Mouse (Mus musculus) frontal cortex, postnatal 25 days (tissue): ENCODE data around the gene Kif26b.

Experiments used
- DNase-seq, 2 experiments: peaks; one replicate each; pipeline ENCODE4 v3.0.0; 2022; ENCODE audit warnings: low spot score in 2 of 2

Kif26b gene

DNA sequence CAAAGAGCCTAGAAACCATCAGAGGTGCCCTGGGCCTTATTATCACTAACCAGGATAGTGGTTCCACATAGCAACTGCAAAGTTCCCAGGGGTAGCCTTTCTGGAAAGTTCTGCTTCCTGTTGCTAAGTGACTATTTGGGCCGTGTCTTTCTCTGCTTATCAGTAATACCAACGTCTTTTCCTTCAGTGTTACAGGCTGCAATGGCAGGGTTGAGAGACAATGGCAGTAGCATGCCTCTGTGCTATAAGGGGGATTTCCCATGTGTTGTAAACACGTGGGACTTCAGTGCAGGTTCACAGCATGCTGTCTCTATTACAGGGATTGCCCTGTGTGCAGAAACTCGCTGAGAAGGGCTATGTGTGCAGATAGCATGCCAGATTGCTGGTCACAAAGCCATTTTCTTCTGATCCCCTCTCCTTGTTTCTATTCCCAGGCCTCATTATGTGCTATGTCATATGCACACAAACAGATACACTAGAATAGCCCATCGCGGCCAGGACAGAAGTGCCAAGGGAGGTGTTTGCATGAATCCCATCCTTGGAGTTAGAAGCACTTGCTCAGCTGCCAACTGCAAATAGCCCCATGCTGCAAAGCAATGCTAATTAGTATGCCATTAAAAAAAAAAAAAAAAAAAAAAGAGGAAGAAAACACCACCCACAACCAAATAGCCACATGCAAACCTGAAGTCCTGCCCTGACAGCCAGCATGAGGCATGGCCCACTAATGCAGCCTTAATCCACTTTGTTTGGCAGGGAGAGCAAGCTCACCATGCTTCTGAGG is 384.2 kb downstream of the Kif26b start:
- no peak for DNase-seq

DNA sequence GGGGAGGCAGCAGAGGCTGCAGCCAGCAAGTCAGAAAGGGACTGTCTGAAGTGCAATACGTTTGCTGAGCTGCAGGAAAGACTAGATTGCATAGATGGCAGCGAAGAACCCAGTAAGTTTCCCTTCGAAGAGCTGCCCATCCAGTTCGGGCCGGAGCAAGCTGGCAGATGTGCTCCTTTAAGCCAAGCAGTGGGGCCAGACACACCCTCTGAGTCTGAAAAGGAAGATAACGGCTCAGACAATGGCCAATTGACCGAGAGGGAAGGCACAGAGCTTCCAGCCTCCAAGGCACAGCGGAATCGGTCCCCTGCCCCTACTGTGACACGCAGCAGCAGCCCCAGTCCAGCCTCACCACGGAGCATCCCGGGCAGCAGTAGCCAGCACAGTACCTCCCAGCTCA is 386.1 kb downstream of the Kif26b start:
- no peak for DNase-seq

DNA sequence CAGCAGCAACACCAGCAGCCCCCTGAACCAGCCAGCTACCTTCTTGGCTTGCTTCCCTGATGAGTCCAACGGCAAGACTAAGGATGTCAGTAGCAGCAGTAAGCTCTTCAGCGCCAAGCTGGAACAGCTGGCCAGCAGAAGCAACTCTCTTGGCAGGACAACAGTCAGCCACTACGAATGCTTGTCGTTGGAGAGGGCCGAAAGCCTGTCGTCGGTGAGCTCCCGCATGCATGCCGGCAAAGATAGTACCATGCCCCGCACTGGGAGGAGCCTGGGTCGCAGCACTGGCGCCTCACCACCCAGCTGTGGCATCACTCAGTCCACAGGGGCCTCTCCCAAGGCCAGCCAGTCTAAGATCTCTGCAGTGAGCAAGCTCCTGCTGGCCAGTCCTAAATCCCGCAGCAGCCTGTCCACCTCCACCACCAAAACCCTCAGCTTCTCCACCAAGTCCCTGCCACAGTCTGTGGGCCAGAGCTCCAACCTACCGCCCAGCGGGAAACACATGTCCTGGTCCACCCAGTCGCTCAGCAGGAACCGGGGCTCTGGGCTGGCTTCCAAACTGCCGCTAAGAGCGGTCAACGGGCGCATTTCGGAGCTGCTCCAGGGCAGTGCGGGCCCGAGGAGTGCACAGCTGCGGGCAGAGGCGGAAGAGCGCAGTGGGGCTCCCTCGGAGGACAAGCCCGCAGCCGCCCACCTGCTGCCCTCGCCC is 388.4 kb downstream of the Kif26b start:
- DNase-seq: no peak

DNA sequence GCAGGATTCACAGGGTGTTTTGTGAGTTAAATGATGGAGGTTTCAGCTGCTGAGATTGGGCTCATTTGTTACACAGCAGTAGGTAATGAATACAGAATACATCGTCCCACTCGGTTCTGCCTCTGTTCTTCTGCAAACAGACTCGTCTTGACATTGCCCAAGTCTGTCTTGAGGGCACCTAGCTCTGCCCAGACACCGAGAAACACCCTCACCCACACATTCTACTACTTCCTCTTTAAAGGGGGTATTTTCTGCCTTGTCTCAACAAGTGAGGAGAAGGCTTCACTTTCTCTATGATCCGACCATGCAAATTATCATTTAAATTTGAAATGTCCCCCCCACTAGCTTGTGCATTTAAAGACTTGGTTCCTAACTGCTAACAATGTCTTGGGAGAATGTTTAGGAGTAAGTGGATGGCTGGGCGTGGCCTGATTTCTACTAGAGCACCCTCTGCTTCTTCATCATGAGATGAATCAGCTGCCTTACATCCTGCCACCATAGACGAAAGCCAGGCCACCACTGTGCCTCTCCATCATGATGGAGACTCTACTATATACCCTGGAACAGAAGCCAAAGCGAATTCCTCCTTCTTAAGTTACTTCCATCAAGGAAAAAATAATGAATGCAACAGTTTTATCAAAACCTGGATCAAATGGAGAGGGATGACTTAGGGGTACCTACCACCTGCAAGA is 395.7 kb downstream of the Kif26b start:
- DNase-seq: no peak

DNA sequence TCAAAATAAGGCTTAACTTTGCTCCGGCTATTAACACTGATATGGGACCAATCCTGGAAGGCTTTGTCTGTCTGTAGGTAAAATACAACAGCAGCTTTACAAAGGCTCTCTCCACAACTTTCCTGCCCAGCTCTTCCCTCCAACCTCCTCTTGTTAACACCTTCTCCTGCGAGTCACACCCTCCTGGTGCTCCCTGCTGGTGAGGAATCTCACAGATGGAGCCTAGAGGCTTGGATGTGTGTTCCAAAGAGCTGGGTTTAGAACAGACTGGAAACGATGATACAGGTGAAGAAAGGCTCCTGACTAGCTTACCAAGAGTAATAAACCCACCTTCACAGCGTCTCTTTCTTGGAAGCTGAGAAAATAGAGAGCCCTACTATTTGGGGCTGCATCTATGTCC is 400.6 kb downstream of the Kif26b start:
- DNase-seq: no peak

DNA sequence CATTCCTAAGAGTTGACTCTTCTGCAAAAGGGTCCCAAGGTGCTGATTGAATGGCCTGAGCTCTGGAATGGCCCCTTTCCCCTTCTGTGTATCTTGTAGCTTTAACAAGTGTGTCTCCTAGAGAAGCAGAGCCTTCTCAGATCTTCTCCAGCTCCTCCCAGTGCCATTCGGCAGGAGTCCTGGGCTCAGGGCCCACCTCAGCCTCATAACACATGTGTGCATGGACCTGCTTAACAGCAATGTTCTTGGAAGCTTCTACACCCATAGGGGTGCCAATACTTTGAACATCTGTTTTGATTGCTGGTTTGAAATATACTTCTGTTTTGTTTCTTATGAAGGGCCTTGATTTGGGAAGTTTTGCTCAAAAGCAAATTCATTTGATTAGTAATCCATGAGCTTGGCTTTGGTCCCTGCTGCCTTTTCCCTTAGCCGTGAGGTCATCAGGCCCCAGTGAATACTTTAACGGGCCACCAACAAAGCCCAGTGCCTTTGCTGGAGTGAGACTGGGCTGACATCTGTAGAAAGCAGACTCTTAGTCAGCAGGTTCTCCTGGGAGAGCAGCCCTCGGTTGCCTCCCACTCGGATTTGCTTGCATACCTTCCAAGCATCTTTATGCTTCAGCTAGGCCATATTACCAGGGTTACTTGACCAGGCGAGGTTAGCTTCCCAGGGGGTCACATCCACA is 405.2 kb downstream of the Kif26b start:
- DNase-seq: no peak

DNA sequence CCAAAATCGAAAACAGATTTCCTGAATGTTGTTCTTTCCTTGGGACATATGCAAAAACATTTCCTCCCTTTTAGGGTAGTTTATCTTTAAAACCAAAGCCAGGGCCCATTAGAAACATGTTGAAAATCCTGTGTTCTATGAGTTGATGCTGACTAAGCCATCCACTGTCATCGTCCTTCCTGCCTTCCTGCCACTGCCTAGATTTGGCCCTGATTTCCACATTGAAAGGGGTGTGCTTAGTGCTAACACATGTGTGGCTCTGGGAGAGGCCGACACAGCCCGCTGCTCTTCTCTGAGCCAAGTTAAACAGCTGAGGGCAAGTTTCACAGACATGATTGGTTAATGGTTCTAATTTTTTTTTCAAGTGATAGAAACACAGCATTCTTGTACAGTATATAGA is 407.5 kb downstream of the Kif26b start:
- no peak for DNase-seq

DNA sequence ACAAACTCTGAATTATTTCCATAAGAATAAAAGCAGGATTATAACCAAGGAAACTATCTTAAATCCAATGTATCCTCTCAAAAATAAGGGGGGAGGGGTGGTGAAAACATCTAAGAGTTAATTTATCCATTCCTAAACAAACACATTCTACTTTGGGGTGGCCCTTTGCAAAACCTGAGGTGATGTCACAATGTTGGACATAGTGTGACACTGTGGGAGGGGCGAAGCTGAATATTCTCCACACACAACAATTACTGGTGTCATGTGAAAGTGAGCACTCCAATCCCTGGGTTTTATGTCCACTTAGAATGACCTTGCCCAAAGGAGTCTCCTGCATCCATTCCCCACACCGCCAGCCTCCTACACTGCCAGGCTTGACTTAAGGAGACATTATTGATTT is 408.1 kb downstream of the Kif26b start:
- no peak for DNase-seq

DNA sequence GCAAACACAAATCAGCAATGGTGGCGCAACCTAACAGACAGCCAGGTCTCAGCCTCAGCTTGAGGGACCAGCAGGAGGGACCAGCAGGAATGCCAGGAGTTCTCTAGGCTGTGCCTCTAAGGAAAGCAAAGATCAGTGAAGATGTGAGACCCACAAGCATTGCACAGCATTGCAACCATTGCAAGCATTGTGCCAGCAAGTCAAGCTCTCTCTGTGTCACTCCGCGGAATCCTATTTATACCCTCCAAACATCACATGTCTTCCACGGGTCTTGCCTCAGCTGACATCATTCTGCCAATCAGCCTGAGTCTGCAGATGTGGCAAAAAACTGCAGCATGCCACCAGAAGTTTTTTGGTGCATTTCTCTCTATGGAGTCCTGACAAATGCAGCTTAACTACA is 411.4 kb downstream of the Kif26b start:
- no peak for DNase-seq

DNA sequence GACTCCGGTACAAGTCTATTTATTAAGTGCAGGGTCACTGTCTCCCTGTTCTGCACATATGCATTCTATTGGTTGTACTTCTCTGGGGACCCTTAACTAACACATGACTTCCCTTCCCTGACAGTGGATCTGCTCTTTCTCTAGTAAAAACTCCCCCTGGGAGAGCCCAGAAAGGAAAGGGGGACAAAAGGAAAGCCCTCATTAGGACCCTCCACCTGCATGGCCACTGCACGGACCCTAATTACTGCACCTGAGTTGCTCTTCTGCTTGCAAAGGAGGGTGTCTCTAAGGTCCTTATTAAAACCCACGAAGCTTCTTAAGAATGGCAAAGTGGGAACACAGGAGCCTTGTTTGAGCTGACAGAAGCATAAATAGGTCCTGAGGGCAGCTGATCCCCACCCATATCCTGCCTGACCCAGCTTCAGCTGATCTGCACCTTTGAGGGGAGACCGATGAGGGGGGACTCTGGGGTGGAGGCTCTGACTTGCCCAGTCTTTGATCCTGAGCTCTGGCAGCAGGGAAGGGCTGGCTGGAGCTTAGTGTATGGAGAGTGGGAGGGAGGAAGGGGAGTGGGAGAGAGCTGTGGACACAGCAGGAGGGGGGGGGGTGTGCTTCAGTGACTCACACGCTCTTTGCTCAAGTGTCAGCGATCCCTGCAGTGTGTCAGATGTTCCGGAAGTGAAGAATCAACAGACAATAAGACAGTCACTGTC is 413.5 kb downstream of the Kif26b start:
- DNase-seq: no peak

DNA sequence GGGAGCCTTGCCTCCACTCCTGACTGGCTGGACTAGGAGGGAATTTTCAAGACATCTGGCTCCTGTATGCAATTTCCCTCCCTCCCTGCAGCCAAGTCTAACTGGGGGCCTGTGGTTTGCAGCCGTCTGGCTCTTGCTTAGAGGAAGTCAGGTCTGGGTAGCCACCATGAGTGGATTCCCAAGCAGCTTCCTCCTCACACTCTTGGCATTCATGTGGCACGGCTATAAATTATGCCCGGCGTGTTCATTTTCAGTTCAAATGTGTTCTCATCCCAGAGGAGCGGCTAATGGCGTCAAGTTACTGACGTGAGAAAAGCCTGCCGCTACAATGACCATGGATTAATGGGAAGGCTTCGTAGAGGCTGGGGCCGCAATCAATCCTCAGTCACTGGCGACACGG is 424.0 kb downstream of the Kif26b start:
- no peak for DNase-seq

DNA sequence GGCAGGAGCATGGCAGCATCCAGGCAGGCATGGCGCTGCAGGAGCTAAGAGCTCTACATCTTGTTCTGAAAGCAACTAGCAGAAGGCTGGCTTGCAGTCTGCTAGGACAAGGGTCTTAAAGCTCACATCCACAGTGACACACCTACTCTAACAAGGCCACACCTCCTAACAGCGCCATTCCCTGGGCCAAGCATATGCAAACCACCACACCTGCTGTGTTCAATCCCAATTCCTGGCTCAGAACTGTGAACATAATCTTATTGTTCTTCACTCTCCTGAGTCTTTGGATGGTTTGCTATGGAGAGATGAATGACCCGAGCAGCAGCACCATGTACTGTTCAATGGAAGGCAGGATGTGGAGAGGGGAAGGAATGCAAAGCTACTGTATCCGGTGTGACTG is 429.7 kb downstream of the Kif26b start:
- DNase-seq: no peak

DNA sequence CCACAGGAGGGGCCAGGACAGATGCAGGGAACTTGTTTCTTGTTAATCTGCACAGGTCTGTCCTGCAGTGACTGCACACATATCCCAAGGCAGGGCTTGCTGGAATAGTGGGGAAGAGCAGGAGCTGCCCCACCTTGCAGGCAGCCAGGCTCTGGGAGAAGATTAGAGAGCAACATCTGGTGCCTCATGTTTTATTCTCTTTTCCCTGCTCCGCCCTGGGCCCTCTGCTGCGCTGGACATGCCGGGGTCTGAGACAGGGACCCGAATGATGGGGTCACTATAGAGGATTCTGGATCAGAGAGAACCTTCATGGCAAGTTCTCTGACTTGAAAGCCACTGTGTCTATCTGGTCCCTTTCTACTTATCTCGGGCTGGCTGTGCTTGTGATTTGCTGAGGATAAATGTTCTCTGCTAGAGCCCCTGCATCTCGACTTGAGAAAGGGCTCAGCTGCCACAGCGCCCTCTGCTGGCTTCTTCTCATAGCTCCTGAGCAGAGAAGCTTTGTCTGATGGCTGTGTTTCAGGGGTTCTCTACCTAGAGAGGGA is 431.2 kb downstream of the Kif26b start:
- DNase-seq: peak; percentile 72 to 76

DNA sequence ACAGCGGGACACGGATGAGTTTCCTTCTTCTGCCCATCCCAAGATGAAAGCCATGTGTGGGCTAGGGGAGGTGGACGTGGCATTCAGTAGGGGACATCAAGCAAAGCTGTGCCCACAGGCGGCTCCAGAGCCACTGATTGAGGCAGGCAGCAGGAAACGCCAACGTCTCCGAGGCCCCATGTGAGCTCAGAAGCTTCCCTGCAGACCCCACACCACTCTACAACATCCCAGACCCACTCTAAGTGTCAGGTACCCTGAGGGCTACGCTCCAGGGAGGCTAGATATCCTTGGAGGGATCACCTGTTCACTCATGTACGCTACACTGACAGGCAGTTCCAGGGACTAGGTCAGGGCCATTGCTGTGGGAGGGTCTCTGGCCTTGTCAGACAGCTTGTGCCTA is 432.7 kb downstream of the Kif26b start:
- DNase-seq: no peak

DNA sequence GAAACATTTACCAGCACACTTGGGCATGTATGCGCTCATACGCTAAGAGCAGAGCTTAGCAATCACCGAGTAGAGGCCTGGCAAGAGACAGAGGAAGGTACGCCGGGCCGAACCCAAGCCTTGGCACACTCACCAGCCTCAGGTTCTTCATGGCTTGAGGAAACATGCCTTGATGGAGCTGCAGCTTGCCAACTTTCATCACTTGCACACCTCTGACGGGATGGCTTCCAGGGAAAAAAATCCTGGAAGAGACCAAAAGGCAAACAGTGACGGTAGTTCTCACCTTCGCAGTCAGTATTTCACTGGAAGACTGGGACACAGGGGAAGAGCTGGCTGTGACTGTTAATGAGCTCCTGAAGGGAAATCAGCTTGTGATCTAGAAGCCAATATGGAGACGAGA is 443.1 kb downstream of the Kif26b start:
- DNase-seq: no peak

DNA sequence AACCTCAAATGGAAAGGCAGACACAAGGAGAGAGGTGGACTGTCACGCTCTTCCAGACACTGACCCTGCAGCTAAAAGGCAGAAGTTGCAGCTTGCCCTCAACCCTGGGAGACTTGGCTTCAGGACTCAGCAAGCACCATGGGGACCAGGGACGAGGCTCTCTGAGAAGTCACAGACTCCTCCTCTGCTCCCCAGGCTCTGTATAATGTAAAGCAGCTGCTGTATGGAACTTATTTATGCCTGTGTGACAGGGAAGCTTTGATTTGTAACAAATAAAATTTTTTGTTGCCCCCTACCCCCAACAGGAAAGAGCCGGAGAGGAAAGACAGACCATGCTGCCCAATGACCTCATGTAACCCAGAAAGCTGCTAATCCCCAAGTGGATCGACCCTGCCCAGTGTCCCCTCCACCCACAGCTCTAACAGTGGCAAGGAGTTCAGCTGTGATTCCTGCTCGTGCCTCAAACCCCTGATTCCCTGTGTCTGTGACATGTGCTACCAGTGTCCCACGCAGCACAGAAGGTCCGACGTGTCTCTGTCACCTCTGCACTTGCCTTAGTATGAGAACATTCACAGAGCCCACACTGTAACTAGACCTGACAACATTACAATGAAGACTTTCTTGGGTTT is 449.8 kb downstream of the Kif26b start:
- DNase-seq: no peak

DNA sequence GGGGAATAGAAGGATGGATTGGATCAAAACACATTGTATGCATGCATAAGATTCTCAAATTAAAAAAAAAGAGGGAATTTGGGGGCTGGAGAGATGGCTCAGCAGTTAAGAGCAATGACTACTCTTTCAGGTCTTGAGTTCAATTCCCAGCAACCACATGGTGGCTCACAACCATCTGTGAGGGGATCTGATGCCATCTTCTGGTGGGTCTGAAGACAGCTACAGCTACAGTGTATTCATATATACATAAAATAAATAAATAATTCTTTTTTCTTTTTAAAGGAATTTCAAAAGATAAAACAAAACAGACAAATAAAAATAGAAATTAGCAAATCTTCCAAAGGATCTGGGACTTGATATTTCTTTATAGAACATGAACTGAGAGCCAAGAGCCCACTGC is 451.3 kb downstream of the Kif26b start:
- DNase-seq: no peak

DNA sequence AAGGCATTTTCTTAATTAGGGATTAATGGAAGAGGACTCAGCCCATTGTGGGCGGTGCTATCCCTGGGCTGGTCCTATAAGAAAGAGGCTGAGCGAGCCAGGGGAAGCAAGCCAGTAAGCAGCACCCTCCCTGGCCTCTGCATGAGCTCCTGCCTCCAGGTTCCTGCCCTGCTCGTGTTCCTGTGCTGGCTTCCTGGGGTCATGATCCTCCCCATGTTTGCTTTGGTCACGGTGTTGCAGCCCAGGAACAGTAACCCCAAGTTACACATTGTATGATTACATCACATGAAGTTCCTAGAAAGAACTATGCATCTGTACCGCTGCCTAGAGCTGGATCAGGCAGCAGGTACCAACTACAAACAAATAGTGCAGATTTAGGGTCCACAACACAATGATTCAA is 452.7 kb downstream of the Kif26b start:
- no peak for DNase-seq

DNA sequence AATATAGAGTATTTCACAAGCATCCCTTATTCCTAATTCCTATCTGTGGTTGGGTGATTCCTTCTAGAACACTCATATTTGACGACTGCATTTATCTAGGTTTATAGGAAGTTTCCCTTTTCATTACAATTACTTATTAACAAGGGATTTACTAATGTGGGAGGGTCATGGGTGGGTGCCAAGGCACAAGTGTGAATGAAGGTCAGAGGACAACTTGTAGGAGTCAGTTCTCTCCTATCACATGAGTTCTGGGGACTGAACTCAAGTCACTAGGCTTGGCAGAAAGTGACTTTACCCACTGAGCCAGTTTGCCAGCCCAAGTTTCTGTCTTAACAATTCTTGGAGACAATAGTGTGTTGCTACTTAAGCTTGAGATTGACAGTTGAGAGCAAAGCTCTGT is 459.3 kb downstream of the Kif26b start:
- no peak for DNase-seq
